Mouse (Mus musculus) ovary, adult 18-20 months (tissue): ENCODE measurements at regions not wholly inside any gene's neighbourhood (a gene's known extent, or its start where the extent isn't known, plus 50 kb on each side); places are given as distances from the start of the nearest gene placed in this dataset.

Experiments
- DNase-seq: peaks from one replicate; pipeline ENCODE4 v3.0.0; 2022; ENCODE audit warnings: low spot score, mixed read lengths

DNA sequence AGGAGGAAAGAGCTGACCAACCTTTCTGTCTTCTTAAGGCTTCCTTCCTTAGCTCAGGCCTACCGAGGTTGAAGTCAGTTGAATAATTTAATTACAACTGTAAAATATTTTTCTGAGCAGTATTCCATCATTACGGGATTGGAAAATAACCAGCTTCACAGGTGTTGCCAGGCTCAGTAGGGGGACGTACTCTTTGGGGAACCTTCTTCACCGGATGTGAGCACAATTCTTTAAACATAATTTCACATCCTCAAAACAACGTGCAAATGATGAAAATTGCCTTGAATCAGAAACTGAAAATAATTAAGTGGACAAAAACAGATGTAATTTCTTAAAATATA, 515.9 kb downstream of the Tns3 start:
- DNase-seq: no peak

DNA sequence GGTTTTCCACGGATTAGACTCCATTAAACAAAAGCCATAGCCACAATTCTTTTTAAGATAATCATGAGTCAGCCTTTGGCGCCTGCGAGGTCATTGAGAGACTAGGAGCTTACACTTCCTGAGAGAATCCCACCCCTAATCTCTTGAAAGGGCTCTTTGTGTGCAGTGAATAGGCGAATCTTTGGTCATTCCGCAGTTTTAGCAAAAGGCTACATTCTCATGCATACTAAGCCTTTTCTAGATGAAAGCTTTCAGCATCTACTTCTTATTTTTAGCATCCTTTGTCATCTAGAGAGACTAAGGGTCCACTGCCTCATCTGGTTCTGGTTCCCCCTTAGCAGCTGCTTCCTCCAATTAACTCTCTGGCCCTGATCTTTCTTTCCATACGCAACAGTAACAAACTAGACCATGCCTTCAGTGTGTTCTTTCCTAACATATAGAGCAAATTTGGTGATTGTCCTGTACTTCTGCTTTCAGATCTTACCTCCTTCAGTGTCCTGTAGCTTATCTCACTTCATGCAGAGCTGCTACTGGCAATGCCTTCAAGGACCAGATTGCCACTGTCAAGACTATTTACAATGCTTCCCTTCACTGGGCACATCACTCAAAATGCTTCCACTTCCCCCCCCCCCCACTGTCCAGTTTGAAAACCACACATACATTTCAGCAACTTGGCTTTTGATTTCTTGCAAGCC, 516.4 kb downstream of the Tns3 start:
- no peak for DNase-seq

DNA sequence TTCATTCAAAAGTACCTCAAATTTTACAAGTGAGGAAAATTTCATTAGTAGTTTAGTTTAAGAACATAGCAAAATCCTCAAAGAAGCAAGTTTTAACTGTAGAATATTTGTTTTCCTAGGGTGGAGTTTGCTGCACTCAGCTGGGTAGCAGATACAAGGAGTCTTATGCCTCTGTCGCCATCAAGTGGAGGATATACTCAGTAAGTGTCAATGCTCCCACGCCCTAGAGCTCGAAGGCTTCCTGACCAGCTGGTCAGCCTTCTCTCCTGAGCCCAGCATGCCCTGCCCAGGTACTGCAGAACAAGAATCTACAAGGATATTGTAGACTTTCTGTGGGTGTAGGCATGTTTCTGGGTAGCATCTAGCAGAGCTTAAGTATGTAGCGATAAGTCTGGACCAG, 527.0 kb downstream of the Tns3 start:
- DNase-seq: no peak

DNA sequence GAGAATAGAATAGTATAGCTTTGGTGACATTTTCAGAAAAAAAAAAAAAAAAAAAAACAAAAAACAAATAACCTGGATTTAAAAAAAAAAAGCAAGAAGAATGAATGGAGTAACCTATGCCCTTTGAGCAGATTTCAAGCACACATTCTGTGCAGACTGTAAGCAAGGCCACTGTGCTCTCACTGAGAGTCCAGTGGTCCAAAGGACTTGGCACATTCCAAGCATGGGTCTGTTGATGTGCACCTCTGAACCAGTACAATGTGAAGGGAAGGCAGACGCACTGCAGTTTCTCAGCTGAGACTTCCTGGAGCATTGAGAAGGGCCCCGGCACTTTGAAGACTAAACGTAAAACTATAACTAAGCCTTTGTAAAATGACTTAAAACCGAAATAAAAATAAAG, 527.7 kb downstream of the Tns3 start:
- no peak for DNase-seq

DNA sequence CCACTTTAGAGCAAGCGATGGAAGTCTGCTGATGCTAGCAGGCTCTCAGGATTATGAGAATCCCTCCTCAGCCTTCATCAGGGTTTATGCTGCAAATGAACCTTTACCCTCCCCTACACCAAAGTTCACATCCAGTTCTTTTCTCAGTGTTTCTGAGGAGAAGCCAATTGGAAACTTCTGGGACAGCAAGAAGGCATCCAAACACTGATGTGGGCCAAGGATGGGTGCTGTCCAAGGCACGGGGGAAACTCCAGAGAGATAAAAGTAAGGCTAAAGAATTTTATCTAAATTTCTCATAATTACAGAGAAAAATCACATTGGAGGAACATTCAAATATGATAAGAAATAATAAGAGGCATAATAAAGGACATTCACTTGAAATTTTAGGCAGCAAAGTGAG, 555.0 kb downstream of the Tns3 start:
- DNase-seq: no peak

DNA sequence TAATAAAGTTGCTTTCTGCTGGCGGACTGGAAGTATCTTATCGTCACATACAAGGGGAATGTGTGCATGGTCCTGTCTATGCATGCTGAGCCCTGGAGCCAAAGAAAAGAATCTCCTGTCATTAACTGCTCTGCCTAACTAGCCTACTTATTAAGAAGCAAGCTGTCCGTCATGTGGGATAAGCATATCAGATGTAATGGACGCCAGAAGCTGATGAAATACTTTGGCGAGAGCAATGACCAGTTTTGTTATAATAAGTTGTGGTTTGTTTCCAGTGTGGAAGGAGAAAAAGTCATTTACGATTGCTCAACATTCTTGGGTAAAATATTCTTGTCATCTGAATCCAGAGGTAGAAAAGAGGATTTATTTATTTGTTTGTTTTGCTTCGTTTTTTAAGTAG, 563.2 kb downstream of the Tns3 start:
- no peak for DNase-seq

DNA sequence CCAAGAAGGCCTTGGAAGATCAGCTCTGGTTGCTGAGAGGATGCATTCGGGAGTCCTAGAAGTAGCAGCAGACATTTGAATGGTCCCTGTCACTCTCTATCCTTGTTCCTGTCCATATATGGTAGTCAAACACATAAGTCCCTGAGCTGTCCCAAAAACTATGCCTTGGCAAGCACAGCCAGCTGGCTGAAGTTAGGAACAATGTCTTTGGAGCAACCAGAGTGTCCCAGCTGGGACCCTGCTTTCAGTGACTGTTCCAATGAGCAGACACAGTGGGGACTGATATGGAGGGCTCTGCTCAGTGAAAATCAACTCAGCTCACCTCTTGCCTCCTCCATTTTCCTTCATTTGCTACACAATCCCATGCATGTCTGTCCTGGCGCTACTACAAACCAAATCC, 580.0 kb downstream of the Tns3 start:
- no peak for DNase-seq

DNA sequence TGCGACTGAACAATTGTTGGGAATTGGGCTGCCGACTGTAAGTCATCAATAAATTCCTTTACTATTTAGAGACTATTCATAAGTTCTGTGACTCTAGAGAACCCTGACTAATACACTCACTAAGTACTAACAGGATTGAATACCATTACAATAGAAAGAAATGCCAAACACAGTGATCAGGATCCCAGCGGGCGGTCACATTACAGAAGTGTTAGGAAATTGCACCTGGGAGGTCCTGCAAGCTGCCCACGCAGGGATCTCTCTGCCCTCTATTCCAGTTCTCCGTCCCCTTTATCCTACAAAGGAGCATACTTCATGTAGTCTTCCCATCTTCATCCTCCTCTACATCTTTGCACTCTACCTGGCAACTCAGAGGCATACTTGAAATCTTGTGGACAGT, 581.5 kb downstream of the Tns3 start:
- DNase-seq: no peak

DNA sequence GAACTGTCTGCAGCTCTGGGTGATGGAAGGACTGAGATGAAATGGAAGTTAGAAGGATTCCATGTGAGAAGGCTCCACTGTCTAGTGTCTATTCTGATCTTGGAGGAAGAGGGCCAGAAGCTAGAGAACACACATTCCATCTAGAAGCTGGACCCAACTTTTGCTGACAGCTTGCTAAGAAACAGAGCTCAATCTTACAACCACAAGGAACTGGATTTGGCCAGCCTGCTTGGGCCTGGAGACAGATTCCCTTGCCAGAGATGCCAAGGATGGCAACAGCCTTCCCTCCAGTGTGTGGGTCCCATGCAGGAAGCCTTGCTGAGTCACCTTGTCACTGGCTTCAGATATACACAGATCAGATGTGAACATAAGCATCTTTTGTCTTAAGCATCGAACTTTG, 591.0 kb downstream of the Tns3 start:
- no peak for DNase-seq

DNA sequence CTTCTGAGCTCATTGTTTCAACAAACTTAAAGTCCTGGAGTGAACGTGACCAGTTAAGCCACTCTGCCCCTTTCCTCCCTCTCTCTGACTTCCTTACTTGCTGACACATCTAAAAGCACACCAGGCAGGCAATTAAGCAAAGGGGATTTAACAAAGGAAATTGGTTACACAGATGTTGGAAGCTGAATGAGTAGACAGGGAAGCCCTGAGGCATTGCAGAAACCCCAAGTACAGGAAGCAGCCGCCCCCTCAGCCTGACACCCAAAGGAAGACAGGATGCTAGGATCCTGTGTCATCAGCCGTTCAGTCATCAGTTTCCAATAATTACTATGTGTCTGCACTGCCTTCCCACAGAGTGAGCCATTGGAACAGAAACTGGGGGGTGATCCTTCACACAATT, 595.5 kb downstream of the Tns3 start:
- no peak for DNase-seq

DNA sequence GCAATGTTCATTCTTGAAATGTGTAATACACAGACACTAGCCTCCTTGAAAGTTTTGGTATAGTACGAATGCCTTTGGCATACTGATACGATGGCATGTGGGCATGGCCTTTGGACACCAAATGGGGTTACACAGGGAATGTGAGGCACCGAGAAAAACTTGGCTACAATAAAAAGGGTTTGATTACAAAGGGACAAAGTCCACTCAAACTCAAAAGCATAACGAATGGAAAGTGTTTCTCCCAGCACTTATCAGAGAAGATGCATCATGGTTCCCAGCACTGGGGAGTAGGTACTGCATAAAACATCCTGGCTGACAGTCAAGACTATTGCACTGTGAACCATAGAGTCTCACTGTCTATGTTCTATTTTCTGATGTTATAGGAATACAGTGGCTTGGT, 597.0 kb downstream of the Tns3 start:
- no peak for DNase-seq

DNA sequence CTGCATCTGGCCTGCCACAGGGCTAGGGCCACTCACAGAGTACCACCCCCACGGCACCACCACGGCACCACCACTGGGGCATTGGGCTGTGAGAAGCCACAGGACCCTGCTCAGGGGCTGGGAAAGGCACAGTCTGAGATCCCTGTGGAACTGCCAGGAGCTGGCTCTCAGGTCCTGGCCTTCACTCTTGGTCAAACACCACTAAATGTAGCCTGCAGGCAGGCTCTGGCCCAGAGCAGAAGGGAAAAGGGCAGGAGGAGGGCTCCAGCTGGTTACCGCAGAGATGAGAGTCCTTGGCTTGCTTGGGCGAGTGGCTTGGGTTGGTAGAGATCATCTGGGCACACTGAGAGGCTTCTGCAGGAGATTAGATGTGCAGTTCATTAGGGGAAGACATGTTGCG, 598.5 kb downstream of the Tns3 start:
- no peak for DNase-seq

DNA sequence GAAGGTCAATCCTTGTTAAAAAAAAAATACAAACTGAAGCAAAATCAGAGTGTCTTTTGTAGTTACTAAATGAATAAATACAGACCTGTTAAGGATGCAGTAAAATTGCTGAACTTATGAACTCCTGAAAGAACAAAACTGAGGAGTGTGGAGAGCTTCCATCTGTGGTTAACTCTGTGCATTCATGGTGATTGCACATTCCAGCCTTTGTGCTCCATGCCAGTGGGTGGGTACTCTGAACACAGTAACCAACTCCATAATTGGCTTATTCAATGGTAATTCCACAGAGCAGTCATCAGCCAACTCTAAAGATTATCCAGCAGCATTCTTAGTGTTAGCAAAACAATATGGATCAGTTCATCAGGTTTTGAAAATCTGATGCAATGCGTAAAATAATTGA, 599.2 kb downstream of the Tns3 start:
- no peak for DNase-seq

DNA sequence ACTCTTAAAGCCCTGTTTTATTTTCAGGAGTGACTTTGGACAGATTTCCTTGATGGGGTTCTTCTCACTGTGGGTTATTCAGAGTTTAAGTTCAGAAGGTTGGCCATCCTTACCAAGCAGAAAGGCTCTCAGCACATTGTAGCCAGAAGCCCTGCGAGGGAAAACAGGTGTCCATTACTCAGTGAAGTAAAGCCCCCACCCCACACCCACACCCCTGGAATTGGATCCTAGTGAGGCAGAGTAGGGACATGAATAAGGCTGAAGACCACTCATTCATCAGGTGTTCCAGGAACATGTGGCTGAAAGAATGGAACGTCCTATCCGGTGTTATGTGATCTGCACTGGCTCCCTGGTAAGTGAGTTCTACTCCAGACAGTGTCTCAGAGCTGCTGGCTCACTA, 602.3 kb downstream of the Tns3 start:
- DNase-seq: no peak

DNA sequence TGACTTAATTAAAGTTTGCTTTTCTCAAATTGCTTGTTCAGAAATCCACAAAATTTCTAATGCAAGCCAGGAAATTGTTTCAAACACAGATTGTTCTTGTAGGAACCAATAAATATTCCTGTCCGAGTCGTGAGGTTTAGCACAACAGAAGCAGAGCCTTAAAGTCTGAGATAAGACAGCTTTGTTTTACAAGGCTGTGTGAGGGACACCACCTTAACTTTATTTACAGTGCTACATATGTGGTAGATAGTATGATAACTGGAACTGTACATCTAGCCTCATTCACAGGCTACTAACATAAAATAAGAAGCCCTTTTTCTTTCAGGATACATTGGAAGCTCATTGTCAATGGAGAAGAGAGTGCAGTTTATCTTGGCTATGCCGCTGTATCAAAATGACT, 602.8 kb downstream of the Tns3 start:
- DNase-seq: no peak

DNA sequence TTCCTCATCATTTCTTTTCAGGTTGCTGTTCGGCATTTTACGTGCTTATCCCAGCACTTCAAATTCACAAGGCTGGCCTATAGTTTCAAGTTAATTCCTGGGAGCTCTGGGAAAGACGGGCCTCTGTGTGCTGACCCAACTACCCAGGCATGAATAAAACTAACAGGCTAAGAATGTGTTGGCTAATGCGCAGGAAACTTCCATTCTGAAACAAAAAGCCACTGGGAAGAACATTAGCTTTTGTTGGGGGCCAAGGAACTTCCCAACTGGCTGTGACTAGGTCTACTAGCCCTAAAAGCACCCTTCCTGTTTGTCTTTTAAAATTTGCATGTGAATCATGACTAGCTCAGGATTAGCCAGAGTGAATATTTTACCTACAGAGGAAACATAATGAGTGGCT, 612.8 kb downstream of the Tns3 start:
- no peak for DNase-seq

DNA sequence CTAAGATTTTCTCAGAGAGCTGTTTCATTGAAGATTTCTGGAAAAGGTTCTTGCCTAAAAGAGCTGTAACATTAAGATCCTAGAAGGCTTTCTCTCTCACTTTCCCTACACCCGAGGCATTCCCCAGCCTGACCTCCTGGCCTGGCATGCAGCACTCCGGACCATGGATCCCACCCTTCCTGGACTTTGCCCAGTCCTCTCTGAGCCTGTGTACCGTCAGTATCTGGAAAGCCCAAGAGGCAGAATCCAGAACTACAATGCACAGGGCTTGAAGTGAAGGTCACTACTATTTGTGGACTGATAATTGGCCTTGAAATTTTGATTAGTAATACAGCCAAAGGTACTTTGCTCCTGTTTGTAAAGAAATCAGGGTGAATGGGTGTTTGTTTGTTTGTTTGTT, 619.2 kb downstream of the Tns3 start:
- DNase-seq: no peak

DNA sequence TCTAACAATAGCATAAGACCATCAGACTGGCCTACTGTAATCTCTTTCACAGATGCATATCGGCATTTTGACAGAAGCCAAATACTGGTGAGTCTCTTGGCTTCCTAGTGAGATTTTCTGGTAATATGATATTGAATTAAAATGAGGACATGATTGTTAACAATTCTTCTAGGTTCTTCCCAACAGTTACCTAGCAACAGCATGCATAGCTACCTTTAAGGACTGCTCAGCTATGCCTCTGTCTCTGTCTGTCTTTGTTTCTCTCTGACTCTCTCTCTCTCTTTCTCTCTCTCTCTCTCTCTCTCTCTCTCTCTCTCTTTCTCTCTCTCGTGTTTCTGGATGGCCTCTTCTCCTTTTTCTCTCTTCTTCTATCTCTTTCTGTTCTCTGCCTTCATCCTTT, 634.2 kb downstream of the Tns3 start:
- no peak for DNase-seq

DNA sequence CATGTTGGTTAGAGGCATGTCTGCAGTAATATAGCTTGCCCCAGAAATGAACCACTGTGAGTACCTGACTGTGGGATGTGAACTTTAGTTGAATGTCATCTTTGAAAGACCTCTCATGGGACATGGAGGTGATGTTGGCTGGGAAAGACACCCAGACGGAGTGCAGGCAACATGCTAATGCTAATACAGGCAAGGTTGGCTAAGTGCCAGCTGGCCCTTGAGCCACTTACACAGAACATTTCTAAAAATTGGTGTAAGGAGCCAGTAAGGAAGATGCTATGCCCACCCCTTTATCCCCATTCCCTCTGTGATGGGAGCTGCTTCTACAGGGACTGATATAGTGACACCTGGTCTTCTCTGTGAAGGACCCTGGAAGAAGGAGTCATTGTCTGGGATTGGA, 656.5 kb downstream of the Tns3 start:
- DNase-seq: no peak

DNA sequence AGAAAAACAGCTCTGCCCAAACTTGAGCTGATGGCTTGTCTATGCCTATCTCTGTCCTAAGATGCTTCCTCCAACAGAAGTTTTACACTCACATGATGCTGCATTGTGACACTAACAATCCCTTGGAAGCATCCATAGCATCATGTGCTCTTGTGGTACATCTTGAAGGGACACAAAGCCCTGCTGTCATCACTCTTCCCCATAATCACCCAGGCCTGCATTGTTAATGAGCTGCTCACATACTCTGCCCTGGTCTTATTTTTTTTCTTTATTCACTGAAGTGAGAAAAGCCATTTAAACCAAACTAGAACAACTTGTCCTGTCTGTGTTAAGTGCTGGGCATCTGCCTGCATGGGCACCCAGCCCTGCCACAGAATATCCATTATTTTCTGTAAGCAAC, 683.3 kb downstream of the Tns3 start:
- no peak for DNase-seq

DNA sequence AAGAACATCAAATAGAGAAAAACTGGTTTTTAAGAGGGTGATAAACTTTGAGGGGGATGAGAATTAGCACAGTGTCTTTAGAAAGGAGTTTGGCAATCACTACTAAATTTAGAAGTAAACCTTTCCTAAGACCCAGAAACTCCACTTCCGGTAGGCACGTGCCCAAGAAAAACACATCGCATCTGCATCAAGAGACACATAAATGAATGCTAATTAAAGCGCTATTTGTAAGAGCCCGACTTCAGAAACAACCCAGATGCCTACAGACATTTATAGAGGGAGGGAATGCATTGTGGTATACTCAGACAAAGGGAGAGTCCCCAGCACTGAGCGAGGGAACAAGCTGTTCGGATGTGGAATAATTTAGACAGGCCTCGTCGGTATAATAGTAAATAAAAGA, 688.5 kb downstream of the Tns3 start:
- no peak for DNase-seq

DNA sequence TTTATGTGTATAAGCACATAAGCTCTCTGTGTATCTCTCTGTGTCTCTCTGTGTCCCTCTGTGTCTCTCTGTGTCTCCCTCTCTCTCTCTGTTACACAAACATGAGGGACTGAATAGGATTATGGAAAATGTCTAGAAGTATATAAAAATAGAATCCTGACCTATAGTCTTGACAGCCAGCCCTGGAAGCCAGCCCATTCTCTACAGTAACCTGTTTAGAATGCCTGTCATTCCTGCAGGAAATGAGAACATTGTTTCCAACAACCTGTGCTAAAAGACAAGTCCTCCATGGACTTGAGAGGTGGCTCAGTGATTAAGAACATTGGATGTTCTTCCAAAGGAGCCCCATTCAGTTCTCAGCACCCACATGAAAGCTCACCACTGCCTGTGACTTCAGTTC, 714.4 kb downstream of the Tns3 start:
- DNase-seq: no peak

DNA sequence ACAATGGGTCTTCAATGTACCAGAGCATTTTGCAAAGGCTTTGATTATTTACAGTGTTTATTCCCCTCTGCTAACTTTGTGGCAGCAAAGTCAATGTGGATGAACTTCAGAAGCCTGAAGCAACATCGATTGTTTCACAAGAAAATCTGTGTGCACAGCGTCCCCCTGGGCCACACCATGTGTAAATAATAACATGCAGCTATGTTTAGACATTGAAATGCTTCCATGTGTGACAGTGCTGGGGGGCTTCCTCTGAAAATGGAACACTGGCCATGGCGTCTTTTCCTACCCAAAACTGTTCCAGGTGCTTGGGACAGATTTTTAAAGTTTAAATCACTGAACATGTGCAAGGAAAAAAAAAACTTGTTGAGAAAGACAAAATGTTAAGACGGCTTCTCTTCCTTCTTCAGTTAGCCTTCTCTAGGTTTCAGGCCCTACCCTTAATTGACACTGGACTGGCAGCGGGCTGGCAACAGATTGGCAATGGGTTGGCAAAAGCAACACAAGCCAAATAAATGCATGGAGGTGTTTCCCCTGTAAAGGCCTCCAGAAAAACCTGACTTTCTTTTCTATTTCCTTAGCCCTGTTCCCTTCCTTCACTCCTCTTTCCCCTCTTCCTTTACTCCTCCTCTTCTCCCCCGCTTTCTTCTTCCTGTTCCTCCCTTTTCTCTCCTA, 715.0 kb downstream of the Tns3 start:
- no peak for DNase-seq

DNA sequence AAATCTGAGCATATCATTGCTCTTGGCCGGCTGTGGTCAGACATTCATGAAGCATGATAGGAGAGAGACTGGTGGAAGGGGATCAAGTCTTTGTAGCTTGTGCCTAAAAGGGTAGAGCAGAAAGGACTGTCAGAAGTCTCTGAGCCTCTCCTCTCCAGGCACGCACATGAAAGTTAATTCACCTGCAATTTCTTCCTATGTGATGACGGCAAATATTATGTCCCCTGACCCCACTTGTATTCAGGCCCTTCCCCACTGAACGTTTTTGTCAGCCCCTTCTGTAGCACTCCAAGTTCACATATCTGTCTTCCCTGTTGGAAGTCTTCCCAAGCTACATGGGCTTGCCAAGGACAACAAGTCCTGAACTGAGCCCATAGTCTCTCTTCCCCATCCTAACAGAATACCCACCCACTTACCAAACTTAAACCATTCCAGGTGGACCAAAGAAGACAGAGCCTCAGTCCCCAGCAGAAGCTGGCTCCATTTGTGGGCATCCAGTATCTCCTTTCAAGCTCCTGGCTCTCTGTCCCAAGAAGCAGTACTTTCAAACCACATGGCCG, 719.3 kb downstream of the Tns3 start:
- no peak for DNase-seq
